Mouse (Mus musculus): ENCODE data around the gene Ptchd1. TPM values are rescaled to one million over a fixed set of nuclear protein-coding genes. Genes with fewer than 3 reads are reported as not detected.
A peak's percentile ranks its signal among the peaks of the same experiment; 100 is the strongest.

Ptchd1 gene
- total RNA-seq, 1 experiment, result 0.67 TPM

DNA sequence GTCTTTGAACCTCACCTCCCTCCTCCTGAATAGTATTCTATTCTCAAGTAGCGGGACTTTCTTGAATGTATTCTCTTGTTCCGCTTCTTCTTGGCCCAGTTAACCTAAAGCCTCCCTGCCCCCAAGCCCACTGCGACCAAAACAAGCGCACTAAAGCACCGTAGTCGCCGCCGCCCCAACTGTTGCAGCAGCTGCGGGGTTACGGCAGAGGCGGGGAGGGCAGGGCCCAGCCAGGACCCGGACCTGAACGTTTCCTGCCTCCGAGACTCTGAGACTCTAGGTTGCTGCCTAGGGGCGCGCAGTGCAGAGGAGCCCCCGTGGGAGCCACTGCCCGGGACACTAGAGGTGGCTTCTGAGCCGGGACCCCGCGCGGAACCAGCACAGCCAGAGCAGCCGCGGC lies 1.1 kb downstream of the Ptchd1 start:
- TF ChIP-seq ZC3H11A (IDR thresholded peaks at IDR 0.05; ENCODE audit: borderline replicate concordance, low read depth, low read length) (no peak), HCFC1 (IDR thresholded peaks at IDR 0.05; ENCODE audit: borderline replicate concordance, insufficient read depth, low read length) (no peak), MAFK (IDR thresholded peaks at IDR 0.05; ENCODE audit: insufficient read depth, low read depth, low read length) (no peak), ZNF384 (IDR thresholded peaks at IDR 0.05; ENCODE audit: low read depth, low read length) (no peak), CHD2 (IDR thresholded peaks at IDR 0.05; ENCODE audit: low read depth, low read length) (no peak)
- no peak for DNase-seq (ENCODE audit: low read depth, low spot score)

DNA sequence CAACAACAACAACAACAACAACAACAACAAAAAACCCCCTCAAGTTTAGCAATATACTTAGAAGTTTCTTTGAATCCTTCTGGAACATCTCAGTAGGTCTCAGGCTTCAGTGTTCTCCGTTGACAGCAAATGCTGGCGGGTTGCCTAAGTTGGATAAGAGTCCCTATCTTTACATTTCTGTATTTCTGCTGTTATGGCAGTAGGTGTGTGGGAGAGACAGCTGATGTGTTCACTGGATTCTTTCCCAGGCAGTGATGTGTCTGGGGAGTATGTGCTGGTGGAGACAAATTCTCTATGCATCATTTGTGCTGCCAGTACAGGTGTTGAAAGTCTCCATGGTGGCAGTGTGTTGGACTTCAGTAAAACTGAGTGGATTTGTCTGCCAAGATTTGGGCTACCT lies 22.4 kb downstream of the Ptchd1 start:
- Histone ChIP-seq H3K4me1 (ENCODE audit: control insufficient read depth in 2 of 2, insufficient read depth in 2 of 2, low read length in 2 of 2, poor library complexity in 1 of 2) (no peaks in the 10 kb centered on the region), H3K27ac (ENCODE audit: insufficient read depth, low read depth, low read length, poor library complexity, severe bottlenecking) (no peak overlapping the region), H3K9me3 (ENCODE audit: control insufficient read depth, insufficient read depth, low read depth, low read length) (no peaks in the 10 kb centered on the region), H3K4me3 (ENCODE audit: insufficient read depth in 1 of 2, low read depth in 1 of 2, low read length in 2 of 2, poor library complexity in 1 of 2, severe bottlenecking in 1 of 2) (no peak overlapping the region), H3K9ac (ENCODE audit: insufficient read depth, low read depth, low read length, poor library complexity, severe bottlenecking) (no peak overlapping the region), H3K36me3 (ENCODE audit: control insufficient read depth, insufficient read depth, low read length, poor library complexity, severe bottlenecking) (no peaks in the 10 kb centered on the region)
- no peak for DNase-seq (ENCODE audit: low read depth, low spot score)
- in situ Hi-C loops (cut with MboI; ENCODE audit: low sequenced_read_pairs in 2 of 2, unreplicated experiment in 2 of 2), result no loop called here
- TF ChIP-seq ZC3H11A (IDR thresholded peaks at IDR 0.05; ENCODE audit: borderline replicate concordance, low read depth, low read length) (no peak), MAFK (IDR thresholded peaks at IDR 0.05; ENCODE audit: insufficient read depth, low read depth, low read length) (no peak), HCFC1 (IDR thresholded peaks at IDR 0.05; ENCODE audit: borderline replicate concordance, insufficient read depth, low read length) (no peak), ZNF384 (IDR thresholded peaks at IDR 0.05; ENCODE audit: low read depth, low read length) (no peak), CHD2 (IDR thresholded peaks at IDR 0.05; ENCODE audit: low read depth, low read length) (no peak)

More for the DNA sequence above, 1.1 kb downstream of the Ptchd1 start:
- Histone ChIP-seq H3K36me3 (ENCODE audit: control insufficient read depth, insufficient read depth, low read length, poor library complexity, severe bottlenecking) (no peaks in the 10 kb centered on the region), H3K9ac (ENCODE audit: insufficient read depth, low read depth, low read length, poor library complexity, severe bottlenecking) (peak overlapping the region; percentile 61), H3K27ac (ENCODE audit: insufficient read depth, low read depth, low read length, poor library complexity, severe bottlenecking) (no peak overlapping the region), H3K9me3 (ENCODE audit: control insufficient read depth, insufficient read depth, low read depth, low read length) (no peaks in the 10 kb centered on the region), H3K4me3 (ENCODE audit: insufficient read depth in 1 of 2, low read depth in 1 of 2, low read length in 2 of 2, poor library complexity in 1 of 2, severe bottlenecking in 1 of 2) (peak overlapping the region; percentile 69), H3K4me1 (ENCODE audit: control insufficient read depth in 2 of 2, insufficient read depth in 2 of 2, low read length in 2 of 2, poor library complexity in 1 of 2) (no peaks in the 10 kb centered on the region)
- in situ Hi-C loops (cut with MboI; ENCODE audit: low sequenced_read_pairs in 2 of 2, unreplicated experiment in 2 of 2), result no loop called here

DNA sequence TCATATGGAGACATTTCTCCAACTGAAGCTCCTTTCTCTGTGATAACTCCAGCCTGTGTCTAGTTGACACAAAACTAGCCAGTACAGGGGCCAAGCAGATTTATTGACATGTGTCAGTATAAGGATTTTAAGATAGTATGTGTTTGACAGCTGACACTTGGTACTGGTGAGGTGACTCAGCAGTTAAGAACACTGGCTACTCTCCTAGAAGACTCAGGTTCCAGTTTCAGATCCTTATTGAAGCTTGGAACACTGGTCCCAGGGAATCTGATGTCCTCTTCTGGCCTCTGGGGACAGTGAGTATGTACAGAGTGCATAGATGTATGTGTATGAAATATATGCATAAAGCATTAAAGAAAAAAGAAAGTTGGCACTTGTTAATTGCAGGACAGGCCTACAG lies 27.2 kb downstream of the Ptchd1 start:
- no peaks in the 10 kb centered on the region for H3K36me3 ChIP-seq (ENCODE audit: control insufficient read depth, insufficient read depth, low read length, poor library complexity, severe bottlenecking)
- TF ChIP-seq ZC3H11A (IDR thresholded peaks at IDR 0.05; ENCODE audit: borderline replicate concordance, low read depth, low read length) (no peak), HCFC1 (IDR thresholded peaks at IDR 0.05; ENCODE audit: borderline replicate concordance, insufficient read depth, low read length) (no peak), MAFK (IDR thresholded peaks at IDR 0.05; ENCODE audit: insufficient read depth, low read depth, low read length) (no peak), CHD2 (IDR thresholded peaks at IDR 0.05; ENCODE audit: low read depth, low read length) (no peak), ZNF384 (IDR thresholded peaks at IDR 0.05; ENCODE audit: low read depth, low read length) (no peak)
- no peaks in the 10 kb centered on the region for H3K9me3 ChIP-seq (ENCODE audit: control insufficient read depth, insufficient read depth, low read depth, low read length)
- H3K4me1 ChIP-seq (ENCODE audit: control insufficient read depth in 2 of 2, insufficient read depth in 2 of 2, low read length in 2 of 2, poor library complexity in 1 of 2), result no peaks in the 10 kb centered on the region
- DNase-seq (ENCODE audit: low read depth, low spot score), result no peak
- no peak overlapping the region for H3K27ac ChIP-seq (ENCODE audit: insufficient read depth, low read depth, low read length, poor library complexity, severe bottlenecking)
- in situ Hi-C loops (cut with MboI; ENCODE audit: low sequenced_read_pairs in 2 of 2, unreplicated experiment in 2 of 2), result no loop called here
- no peak overlapping the region for H3K9ac ChIP-seq (ENCODE audit: insufficient read depth, low read depth, low read length, poor library complexity, severe bottlenecking)
- no peak overlapping the region for H3K4me3 ChIP-seq (ENCODE audit: insufficient read depth in 1 of 2, low read depth in 1 of 2, low read length in 2 of 2, poor library complexity in 1 of 2, severe bottlenecking in 1 of 2)

DNA sequence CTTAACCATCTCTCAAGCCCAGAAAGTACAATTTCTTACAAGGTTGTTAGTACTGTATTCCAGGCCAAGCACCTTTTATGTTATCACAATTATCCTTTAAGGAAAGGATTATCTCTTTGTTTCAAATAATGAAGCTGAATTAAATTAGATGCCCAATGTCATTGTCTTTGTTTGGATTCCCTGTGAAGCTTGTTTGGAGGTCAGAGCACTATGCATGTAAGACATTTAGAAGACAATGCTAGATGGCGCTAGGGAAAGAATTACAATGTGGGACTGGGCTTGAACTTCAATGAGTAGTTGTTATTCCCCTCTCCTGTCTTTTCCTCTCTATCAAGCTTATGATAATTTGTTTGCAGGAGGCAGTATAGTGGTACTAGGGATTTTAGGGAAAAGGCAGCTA lies 28.9 kb downstream of the Ptchd1 start:
- Histone ChIP-seq H3K27ac (ENCODE audit: insufficient read depth, low read depth, low read length, poor library complexity, severe bottlenecking) (no peak overlapping the region), H3K36me3 (ENCODE audit: control insufficient read depth, insufficient read depth, low read length, poor library complexity, severe bottlenecking) (no peaks in the 10 kb centered on the region), H3K9ac (ENCODE audit: insufficient read depth, low read depth, low read length, poor library complexity, severe bottlenecking) (no peak overlapping the region), H3K4me3 (ENCODE audit: insufficient read depth in 1 of 2, low read depth in 1 of 2, low read length in 2 of 2, poor library complexity in 1 of 2, severe bottlenecking in 1 of 2) (no peak overlapping the region), H3K4me1 (ENCODE audit: control insufficient read depth in 2 of 2, insufficient read depth in 2 of 2, low read length in 2 of 2, poor library complexity in 1 of 2) (no peaks in the 10 kb centered on the region), H3K9me3 (ENCODE audit: control insufficient read depth, insufficient read depth, low read depth, low read length) (no peaks in the 10 kb centered on the region)
- DNase-seq (ENCODE audit: low read depth, low spot score), result no peak
- in situ Hi-C loops (cut with MboI; ENCODE audit: low sequenced_read_pairs in 2 of 2, unreplicated experiment in 2 of 2), result no loop called here
- no peak for TF ChIP-seq ZNF384 (IDR thresholded peaks at IDR 0.05; ENCODE audit: low read depth, low read length)
- no peak for TF ChIP-seq MAFK (IDR thresholded peaks at IDR 0.05; ENCODE audit: insufficient read depth, low read depth, low read length)
- no peak for TF ChIP-seq ZC3H11A (IDR thresholded peaks at IDR 0.05; ENCODE audit: borderline replicate concordance, low read depth, low read length)
- no peak for TF ChIP-seq CHD2 (IDR thresholded peaks at IDR 0.05; ENCODE audit: low read depth, low read length)

DNA sequence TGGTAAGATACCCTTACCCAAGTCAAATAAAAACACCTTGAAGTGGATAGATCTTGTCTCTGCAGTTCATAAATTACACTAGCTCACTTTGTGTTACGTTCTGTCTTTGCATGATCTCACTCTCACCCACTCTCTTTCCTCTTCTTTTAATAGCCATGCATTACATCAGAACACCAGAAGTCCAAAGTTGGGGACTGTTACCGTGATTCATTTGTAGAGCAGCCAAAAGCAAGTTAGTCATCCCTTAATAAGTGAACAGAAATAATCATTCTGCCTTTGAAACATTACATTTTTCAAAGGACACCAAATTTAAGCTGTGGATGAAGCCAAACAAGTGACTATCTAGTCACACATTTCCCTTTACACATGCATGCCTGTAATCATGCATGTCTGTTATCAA lies 31.1 kb downstream of the Ptchd1 start:
- no peaks in the 10 kb centered on the region for H3K36me3 ChIP-seq (ENCODE audit: control insufficient read depth, insufficient read depth, low read length, poor library complexity, severe bottlenecking)
- H3K4me3 ChIP-seq (ENCODE audit: insufficient read depth in 1 of 2, low read depth in 1 of 2, low read length in 2 of 2, poor library complexity in 1 of 2, severe bottlenecking in 1 of 2), result no peak overlapping the region
- DNase-seq (ENCODE audit: low read depth, low spot score), result no peak
- no peaks in the 10 kb centered on the region for H3K4me1 ChIP-seq (ENCODE audit: control insufficient read depth in 2 of 2, insufficient read depth in 2 of 2, low read length in 2 of 2, poor library complexity in 1 of 2)
- H3K27ac ChIP-seq (ENCODE audit: insufficient read depth, low read depth, low read length, poor library complexity, severe bottlenecking), result no peak overlapping the region
- TF ChIP-seq CHD2 (IDR thresholded peaks at IDR 0.05; ENCODE audit: low read depth, low read length), result no peak
- TF ChIP-seq ZNF384 (IDR thresholded peaks at IDR 0.05; ENCODE audit: low read depth, low read length), result no peak
- no peak for TF ChIP-seq ZC3H11A (IDR thresholded peaks at IDR 0.05; ENCODE audit: borderline replicate concordance, low read depth, low read length)
- no peak for TF ChIP-seq HCFC1 (IDR thresholded peaks at IDR 0.05; ENCODE audit: borderline replicate concordance, insufficient read depth, low read length)
- H3K9me3 ChIP-seq (ENCODE audit: control insufficient read depth, insufficient read depth, low read depth, low read length), result no peaks in the 10 kb centered on the region
- no peak overlapping the region for H3K9ac ChIP-seq (ENCODE audit: insufficient read depth, low read depth, low read length, poor library complexity, severe bottlenecking)
- in situ Hi-C loops (cut with MboI; ENCODE audit: low sequenced_read_pairs in 2 of 2, unreplicated experiment in 2 of 2), result no loop called here
